Mouse (Mus musculus) adrenal gland, postnatal 10 days (tissue): ENCODE measurements around the gene Ints3. TPM values are rescaled to one million over a fixed set of nuclear protein-coding genes. Genes with fewer than 3 reads are reported as not detected.
"Not testable (repeated sequence)": the region's sequence is repeated elsewhere in the genome, so short reads cannot be mapped to it uniquely, and the experiment has no call there.

Source experiments
- DNase-seq: peaks from one replicate; pipeline ENCODE4 v3.0.0; 2021; ENCODE audit warnings: mixed read lengths
- total RNA-seq, 2 experiments: library from RNA; stranded (reverse); gene quantifications; 2 replicates each; pipeline ENCODE4 v1.2.3; 2021

Ints3 gene
- total RNA-seq, 2 experiments from 2014 or later: 46.8 to 51.6 TPM

GRCm38 (mm10) chr3:90347847-90348246, 85.6 kb downstream of the Ints3 start:
- no peak for DNase-seq

- not testable (repeated sequence) for DNase-seq
Measured at GRCm38 (mm10) chr3:90342853-90343252, 90.6 kb downstream of the Ints3 start.

Other genes starting within 250 kb of the Ints3 start
- 1,000 to 10,000 TPM; 1,820 to 1,837 TPM for gene Rps27, start 220.0 kb downstream of the Ints3 start, total RNA-seq
- gene Rab13, start 219.9 kb downstream of the Ints3 start, total RNA-seq: 10 to 100 TPM; 30.6 to 39.6 TPM
- 10 to 100 TPM; 57.2 to 57.9 TPM for gene Jtb, start 202.0 kb downstream of the Ints3 start, total RNA-seq
- gene Creb3l4, start 190.1 kb downstream of the Ints3 start, total RNA-seq: under 1 TPM; 0.36 to 0.55 TPM
- 100 to 1,000 TPM; 114 to 118 TPM for gene Slc39a1, start 185.4 kb downstream of the Ints3 start, total RNA-seq
- gene Crtc2, start 179.5 kb downstream of the Ints3 start, total RNA-seq: 10 to 100 TPM; 36.1 to 47.7 TPM
- gene Dennd4b, start 168.4 kb downstream of the Ints3 start, total RNA-seq: 10 to 100 TPM in 1 of 2 experiments, 1 to 10 TPM in 1; 8.5 to 17.0 TPM
- 10 to 100 TPM; 55.5 to 65.9 TPM for gene Gatad2b, start 140.4 kb downstream of the Ints3 start, total RNA-seq
- 10 to 100 TPM; 55.2 to 65.9 TPM for gene Slc27a3, start 43.7 kb downstream of the Ints3 start, total RNA-seq
- 100 to 1,000 TPM in 1 of 2 experiments, 10 to 100 TPM in 1; 88.3 to 101 TPM for gene Npr1, start 32.2 kb upstream of the Ints3 start, total RNA-seq
- gene Ilf2, start 42.5 kb upstream of the Ints3 start, total RNA-seq: 10 to 100 TPM; 59.1 to 63.2 TPM
- 10 to 100 TPM; 46.6 to 59.3 TPM for gene Snapin, start 57.4 kb upstream of the Ints3 start, total RNA-seq
- 100 to 1,000 TPM; 101 to 108 TPM for gene Chtop, start 75.9 kb upstream of the Ints3 start, total RNA-seq
- 100 to 1,000 TPM; 263 to 269 TPM for gene S100a1, start 80.8 kb upstream of the Ints3 start, total RNA-seq
- gene S100a13, start 80.8 kb upstream of the Ints3 start, total RNA-seq: 10 to 100 TPM; 59.6 to 60.9 TPM
- under 1 TPM; 0.24 to 0.70 TPM for gene S100a14, start 93.2 kb upstream of the Ints3 start, total RNA-seq
- 10 to 100 TPM; 73.5 to 91.6 TPM for gene S100a16, start 103.6 kb upstream of the Ints3 start, total RNA-seq
- gene S100a3, start 127.0 kb upstream of the Ints3 start, total RNA-seq: not detected
- not detected for gene S100a2, start 156.6 kb upstream of the Ints3 start, total RNA-seq
- gene Gm42674, start 168.3 kb upstream of the Ints3 start, total RNA-seq: not detected
- gene S100a4, start 170.1 kb upstream of the Ints3 start, total RNA-seq: 10 to 100 TPM; 16.9 to 18.5 TPM
- not detected for gene S100a5, start 174.9 kb upstream of the Ints3 start, total RNA-seq
- 10 to 100 TPM; 72.2 to 82.8 TPM for gene S100a6, start 179.3 kb upstream of the Ints3 start, total RNA-seq
- under 1 TPM in 1 of 2 experiments, not detected in 1; 0.33 TPM for gene S100a7a, start 220.4 kb upstream of the Ints3 start, total RNA-seq
- 10 to 100 TPM; 61.2 to 94.6 TPM for gene S100a8, start 235.4 kb upstream of the Ints3 start, total RNA-seq